Mouse (Mus musculus) intestine, embryonic 16.5 days (tissue): ENCODE measurements at regions not wholly inside any gene's neighbourhood (a gene's known extent, or its start where the extent isn't known, plus 50 kb on each side); places are given as distances from the start of the nearest gene placed in this dataset.

Experiments used
- ATAC-seq: fragments of 200-750 bp; cut with Nextera tagmentation; 2 replicates; pipeline ENCODE4 v1.8.0; 2017; ENCODE audit warnings: moderate TSS enrichment, moderate library complexity
- H3K27ac ChIP-seq: fragments of 300-500 bp; sonication (generic); 2 replicates; pipeline ENCODE4 v1.5.1; 2014; ENCODE audit warnings: mild to moderate bottlenecking, low read length
- H3K27me3 ChIP-seq: fragments of 300-500 bp; sonication (generic); replicated peaks from 2 replicates; pipeline ENCODE4 v1.6.1; 2014; ENCODE audit warnings: low read length, control low read depth, mixed read lengths; ENCODE audit not compliant: control insufficient read depth, insufficient read depth
- H3K36me3 ChIP-seq: fragments of 300-500 bp; sonication (generic); 2 replicates; pipeline ENCODE4 v1.6.1; 2014; ENCODE audit warnings: low read length, control low read depth; ENCODE audit not compliant: control insufficient read depth, insufficient read depth
- H3K4me1 ChIP-seq: fragments of 300-500 bp; sonication (generic); 2 replicates; pipeline ENCODE4 v1.6.1; 2014; ENCODE audit warnings: low read length, control low read depth, mixed read lengths; ENCODE audit not compliant: control insufficient read depth, insufficient read depth
- H3K4me2 ChIP-seq: fragments of 300-500 bp; sonication (generic); 2 replicates; pipeline ENCODE4 v1.6.1; 2014; ENCODE audit warnings: low read depth, low read length, control low read depth
- H3K4me3 ChIP-seq: fragments of 300-500 bp; sonication (generic); 2 replicates; pipeline ENCODE4 v1.5.1; 2014; ENCODE audit warnings: mild to moderate bottlenecking, low read length
- H3K9ac ChIP-seq: fragments of 300-500 bp; sonication (generic); 2 replicates; pipeline ENCODE4 v1.6.1; 2014; ENCODE audit warnings: low read depth, low read length
- H3K9me3 ChIP-seq: fragments of 300-500 bp; sonication (generic); 2 replicates; pipeline ENCODE4 v1.6.1; 2016; ENCODE audit warnings: low read length, control low read depth; ENCODE audit not compliant: control insufficient read depth
- WGBS: fragments of 180-500 bp; shearing (Covaris S2); extraction: QIAGEN DNeasy Blood & Tissue Kit; methylation state at CpG from one replicate; pipeline ENCODE4 v1.1.7; 2014; 5-methylcytosine and 5-hydroxymethylcytosine counted together

- Histone ChIP-seq H3K27me3 (no peaks in the 10 kb centered on the region), H3K9me3 (no peaks in the 10 kb centered on the region), H3K9ac (no peak overlapping the region), H3K4me2 (no peak overlapping the region), H3K4me3 (no peak overlapping the region), H3K4me1 (no peaks in the 10 kb centered on the region; the same call in 1 of the 2 replicates), H3K27ac (no peak overlapping the region), H3K36me3 (no peaks in the 10 kb centered on the region)
- ATAC-seq: peak; percentile 55
- WGBS: 45% methylated on average over 5 of the region's 5 CpGs
Observed at GRCm38 (mm10) chr14:110416422-110417136, 338.4 kb downstream of the Slitrk6 start.

GRCm38 (mm10) chr14:110415447-110415846 is 339.5 kb downstream of the Slitrk6 start:
- no peaks in the 10 kb centered on the region for H3K27me3 ChIP-seq
- H3K4me1 ChIP-seq: no peaks in the 10 kb centered on the region; the same call in 1 of the 2 replicates
- no peak overlapping the region for H3K4me2 ChIP-seq
- no peaks in the 10 kb centered on the region for H3K36me3 ChIP-seq
- no peaks in the 10 kb centered on the region for H3K9me3 ChIP-seq
- 32% methylated on average over 2 of the region's 2 CpGs for WGBS
- no peak overlapping the region for H3K4me3 ChIP-seq
- no peak overlapping the region for H3K27ac ChIP-seq
- peak; percentile 85 for ATAC-seq
- no peak overlapping the region for H3K9ac ChIP-seq

DNA sequence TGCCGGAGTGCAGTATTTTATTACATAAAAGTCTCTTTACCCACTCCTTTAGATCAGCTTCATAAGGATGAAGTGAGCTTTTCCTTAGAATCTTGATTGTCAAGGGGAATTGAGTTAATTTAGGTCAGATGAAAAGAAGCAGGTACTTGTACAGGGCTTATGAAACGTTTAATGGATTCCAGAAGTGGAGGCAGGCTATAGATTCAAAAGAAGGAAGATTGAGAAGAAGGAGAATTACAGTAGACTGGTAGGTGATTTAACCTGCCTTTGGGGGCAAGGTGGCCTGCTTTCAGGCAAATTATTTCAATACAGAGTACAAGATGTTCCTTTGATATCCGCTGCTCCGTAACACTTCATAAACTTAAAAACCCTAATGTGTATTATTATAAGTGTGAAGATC is 360.6 kb downstream of the Slitrk6 start:
- Histone ChIP-seq H3K4me3 (no peak overlapping the region), H3K36me3 (no peaks in the 10 kb centered on the region), H3K27me3 (no peaks in the 10 kb centered on the region), H3K4me1 (no peaks in the 10 kb centered on the region), H3K27ac (no peak overlapping the region), H3K9me3 (no peaks in the 10 kb centered on the region), H3K9ac (no peak overlapping the region), H3K4me2 (no peak overlapping the region)
- no peak for ATAC-seq
- WGBS: 80% methylated on average over 4 of the region's 4 CpGs

DNA sequence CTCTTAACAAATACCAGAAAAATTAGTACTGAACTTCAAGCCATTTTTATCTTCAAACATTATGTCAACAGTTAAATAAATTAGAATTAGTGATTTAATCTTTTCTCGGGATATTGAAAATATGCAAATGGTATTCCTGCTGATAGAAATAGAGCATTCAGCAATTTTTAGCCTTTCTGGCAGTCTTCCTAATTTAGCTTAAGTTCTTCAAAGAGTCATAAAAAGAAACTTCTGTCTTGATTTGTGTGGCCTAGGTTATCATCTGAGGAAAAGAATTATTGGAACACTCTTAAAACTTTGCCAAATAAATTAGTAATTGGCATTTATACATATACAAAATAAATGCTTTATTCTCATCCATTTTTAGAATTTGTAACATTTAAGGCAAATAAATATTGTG is 376.5 kb downstream of the Slitrk6 start:
- Histone ChIP-seq H3K9me3 (no peaks in the 10 kb centered on the region), H3K27me3 (no peaks in the 10 kb centered on the region), H3K9ac (no peak overlapping the region), H3K27ac (no peak overlapping the region), H3K36me3 (no peaks in the 10 kb centered on the region), H3K4me2 (no peak overlapping the region), H3K4me1 (no peaks in the 10 kb centered on the region), H3K4me3 (no peak overlapping the region)
- ATAC-seq: no peak
- whole genome bisulfite sequencing: 64% methylated on average over 1 of the region's 1 CpGs
